Mouse (Mus musculus) lung, postnatal 25 days (tissue): ENCODE data around the gene Ube3b.

ENCODE experiments used
- DNase-seq: peaks from one replicate; pipeline ENCODE4 v3.0.0; 2022; ENCODE audit warnings: low spot score

Gene Ube3b

DNA sequence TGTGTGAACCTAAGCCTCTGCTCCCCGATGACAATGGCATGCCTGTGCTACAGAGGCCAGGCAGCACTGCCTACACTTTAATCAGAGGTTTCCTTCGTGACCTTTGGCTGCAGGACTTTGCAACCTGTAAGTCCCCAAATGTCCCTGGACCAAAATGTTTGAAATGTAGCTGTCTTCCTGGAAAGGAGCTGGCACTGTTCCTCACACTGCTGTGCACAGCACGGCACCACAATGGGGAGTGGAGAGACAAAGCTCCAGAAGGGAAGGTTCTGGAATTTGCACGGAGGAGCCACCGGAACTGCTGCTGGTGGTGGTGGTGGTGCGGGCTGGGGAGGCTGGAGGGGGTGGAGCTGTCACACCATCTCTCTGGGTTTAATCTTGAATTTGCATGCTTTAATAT is 46.3 kb downstream of the Ube3b start:
- DNase-seq: no peak

GRCm38 (mm10) chr5:114428621-114429020 is 48.2 kb downstream of the Ube3b start:
- no peak for DNase-seq

DNA sequence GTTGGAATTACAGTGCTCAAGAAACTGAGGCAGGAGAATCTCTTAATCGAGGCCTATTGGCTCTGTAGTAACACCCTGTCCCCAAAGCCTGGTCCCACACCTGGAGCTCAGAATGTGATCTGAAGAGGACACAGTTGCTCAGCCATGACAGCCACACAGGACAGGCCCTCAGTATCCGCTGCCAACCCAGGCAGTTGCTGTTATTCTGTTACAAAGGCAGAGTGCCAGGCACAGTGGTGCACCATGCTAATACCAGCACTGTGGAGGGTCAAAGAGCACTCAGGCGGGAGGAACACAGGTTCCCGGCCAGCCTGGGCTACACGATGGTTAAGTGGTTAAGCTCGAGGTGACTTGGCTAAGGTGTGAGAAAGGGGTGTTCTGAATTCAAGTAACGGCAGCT is 49.4 kb downstream of the Ube3b start:
- no peak for DNase-seq

- DNase-seq: no peak
Measured at GRCm38 (mm10) chr5:114434359-114434758, 54.0 kb downstream of the Ube3b start.

DNA sequence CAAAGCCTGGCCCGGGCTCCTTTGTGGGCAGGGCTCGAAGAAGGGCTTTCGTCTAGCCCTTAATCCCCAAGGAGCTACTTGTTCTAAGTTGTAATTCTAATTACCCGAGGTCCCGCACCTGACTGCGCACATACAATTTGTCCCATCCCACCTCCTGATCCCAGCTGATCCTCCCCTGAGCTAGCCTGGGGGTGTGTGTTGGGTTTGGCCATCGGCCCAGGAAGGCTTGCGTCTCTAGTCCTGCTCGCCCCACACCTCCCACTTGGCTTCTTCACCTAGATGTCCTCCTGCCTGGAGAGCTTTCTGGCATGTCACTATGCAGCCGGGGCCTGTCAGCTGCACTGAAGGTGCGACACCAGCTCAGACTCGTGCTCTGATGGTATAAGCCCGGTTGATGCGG is 55.2 kb downstream of the Ube3b start:
- DNase-seq: no peak

GRCm38 (mm10) chr5:114443566-114444367 is 63.4 kb downstream of the Ube3b start, which contains the start of the genes Mmab and Mvk:
Gene Mmab, minus strand, starts transcription at chr5:114444060.
Gene Mvk, plus strand, starts transcription at chr5:114444269.
- peak; percentile 99 for DNase-seq

- DNase-seq: no peak
Measured at GRCm38 (mm10) chr5:114444368-114444692, 63.9 kb downstream of the Ube3b start.

- DNase-seq: no peak
Measured at GRCm38 (mm10) chr5:114449011-114449410, 68.6 kb downstream of the Ube3b start.

GRCm38 (mm10) chr5:114456287-114456686 is 75.9 kb downstream of the Ube3b start:
- no peak for DNase-seq

DNA sequence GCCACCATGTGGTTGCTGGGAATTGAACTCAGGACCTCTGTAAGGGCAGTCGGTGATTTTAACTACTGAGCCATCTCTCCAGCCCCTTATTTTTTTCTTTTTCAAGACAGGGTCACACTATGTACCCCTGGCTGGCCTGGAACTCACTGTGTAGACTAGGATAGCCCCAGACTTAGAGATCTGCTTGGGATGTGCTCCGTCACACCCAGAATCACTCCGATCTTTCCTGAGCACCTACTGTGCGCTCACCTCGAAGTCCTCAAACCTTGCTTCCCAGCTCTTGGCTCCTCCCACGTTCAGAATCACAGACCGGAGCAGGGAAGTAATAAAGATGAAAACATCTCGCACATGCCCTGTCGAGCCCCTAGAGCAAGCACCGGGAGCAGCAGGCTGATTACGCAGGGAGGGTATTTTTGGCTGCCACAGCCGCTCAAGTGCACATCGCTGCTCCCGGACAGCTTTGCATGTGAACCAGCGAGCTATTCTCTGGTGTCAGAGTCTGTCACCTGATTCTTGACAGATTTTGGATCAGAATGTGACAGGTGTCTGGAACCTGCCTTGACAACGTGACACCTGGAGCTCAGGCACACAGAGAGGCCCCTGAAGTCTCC is 76.7 kb downstream of the Ube3b start:
- DNase-seq: no peak

- peak; percentile 80 for DNase-seq
Measured at GRCm38 (mm10) chr5:114461238-114461637, 80.8 kb downstream of the Ube3b start.

DNA sequence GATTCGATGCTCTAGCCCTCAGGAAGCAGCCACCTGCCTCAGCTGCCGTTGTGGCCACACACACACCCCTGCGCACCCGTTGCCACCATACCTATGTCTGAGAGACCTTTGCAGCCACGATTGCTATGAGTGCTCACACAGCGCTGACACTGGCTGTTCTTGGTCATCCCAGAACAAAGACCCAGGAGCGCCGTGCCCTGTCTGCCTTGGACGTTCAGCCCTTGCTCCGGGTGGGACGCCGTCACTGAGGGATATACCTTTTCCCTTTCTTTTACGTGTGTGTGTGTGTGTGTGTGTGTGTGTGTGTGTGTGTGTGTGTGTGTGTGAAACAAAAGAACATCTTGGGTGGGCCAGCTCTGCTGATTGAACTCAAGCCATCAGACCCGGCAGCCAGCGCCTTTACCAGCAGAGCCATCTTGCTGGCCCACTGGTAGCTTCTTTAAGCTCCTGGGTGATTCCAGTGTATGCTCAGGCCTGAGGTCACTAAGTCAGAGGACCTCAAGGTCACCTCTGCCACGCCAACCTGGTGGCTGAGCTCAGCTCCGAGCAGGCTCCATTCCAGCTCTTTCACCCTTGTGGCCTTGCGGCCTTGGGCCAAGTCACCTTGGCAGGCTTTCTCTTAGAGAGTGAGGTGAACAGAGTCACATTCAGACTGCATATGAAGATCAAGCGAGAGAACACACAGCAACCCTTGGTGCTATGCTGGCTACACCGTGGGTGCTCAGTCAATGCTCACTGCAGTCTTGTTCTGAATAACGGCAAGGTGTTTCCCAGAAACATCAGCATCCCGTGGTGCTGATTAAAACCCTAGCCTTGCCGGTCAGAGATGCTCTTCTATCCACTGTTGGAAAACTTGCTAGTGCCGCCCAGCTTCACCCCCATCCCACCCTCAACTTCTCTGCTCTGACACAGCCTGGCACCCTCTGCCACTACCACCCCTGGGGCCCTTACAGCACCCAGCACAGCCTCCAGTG is 81.9 kb downstream of the Ube3b start:
- no peak for DNase-seq

- no peak for DNase-seq
Measured at GRCm38 (mm10) chr5:114464561-114464960, 84.2 kb downstream of the Ube3b start.

GRCm38 (mm10) chr5:114465641-114466040 is 85.2 kb downstream of the Ube3b start:
- no peak for DNase-seq

GRCm38 (mm10) chr5:114467019-114467418 is 86.6 kb downstream of the Ube3b start:
- no peak for DNase-seq

GRCm38 (mm10) chr5:114467430-114467829 is 87.0 kb downstream of the Ube3b start:
- peak; percentile 18 for DNase-seq

DNA sequence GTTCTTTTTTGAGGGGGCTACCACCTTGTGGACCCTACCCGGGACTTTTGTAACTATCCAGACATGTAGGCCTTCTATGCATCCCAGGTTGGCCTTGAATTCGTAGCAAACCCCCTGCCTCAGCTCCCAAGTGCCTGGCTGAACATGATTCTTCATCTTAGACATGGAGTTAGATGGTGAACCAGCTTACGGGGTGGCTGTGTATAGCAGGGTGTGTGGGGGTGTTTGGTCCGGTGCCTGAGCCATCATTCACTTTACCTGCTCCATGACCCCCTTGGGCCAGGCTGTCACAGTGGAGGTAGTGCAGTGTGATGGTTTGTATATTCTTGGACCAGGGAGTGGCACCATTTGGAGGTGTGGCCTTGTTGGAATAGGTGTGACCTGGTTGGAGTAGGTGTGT is 87.6 kb downstream of the Ube3b start:
- no peak for DNase-seq

DNA sequence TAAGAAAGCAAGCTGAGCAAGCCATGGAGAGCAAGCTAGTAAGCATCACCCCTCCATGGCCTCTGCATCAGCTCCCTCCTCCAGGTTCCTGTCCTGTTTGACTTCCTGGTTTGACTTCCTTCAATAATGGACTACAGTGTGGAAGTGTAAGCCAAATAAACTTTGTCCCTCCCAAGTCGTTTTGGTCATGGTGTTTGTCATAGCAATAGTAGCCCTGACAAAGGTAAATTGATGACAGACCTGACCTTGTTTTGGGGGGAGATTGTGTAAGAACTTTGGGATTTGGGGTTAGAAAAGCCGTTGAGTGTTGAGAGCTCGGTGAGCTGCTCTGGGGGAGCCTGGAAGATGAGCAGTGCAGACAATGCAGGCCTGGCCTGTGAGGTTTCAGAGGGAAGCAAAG is 90.0 kb downstream of the Ube3b start:
- no peak for DNase-seq
